15 mouse cellular contexts compared by ENCODE assay signal in the genomic region with DNA sequence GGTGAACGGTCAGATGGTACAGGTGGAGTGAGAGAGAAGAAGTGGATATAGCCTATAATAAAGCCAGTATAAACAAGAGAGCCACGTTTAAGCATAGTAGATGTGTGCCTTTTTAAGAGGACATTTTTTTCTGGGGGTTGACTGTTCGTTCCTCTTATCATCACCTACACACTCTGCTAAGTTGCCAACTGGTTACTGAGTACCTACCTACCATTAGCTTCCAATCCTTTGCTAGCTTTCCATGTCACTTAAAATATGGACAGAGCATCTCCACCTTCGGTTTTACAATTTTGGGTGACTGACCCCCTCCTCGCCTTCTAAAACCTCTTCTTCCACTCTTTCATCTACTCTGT.
"Had no signal": no experiment of that assay in that cellular context is flagged by ENCODE, and none has a peak within 500 bp of the region (broad histone marks: within the 10 kb centered on the region; RNA-seq: fewer than 3 reads in every experiment).

No protein-coding gene starts in this region.

- H3K27ac ChIP-seq: limb, embryonic 10.5 days; limb, embryonic 13.5 days; macrophage had no signal

- DNase-seq: kidney, adult 18-20 months; kidney, adult 9 months; kidney, postnatal 14 days; kidney, postnatal 4 days; lung, embryonic 14.5 days; midbrain, embryonic 14.5 days; thymus, adult 18-20 months; thymus, postnatal 4 days had no signal

- H3K9ac ChIP-seq: limb, embryonic 13.5 days; lung, embryonic 14.5 days had no signal

- H3K27me3 ChIP-seq: limb, embryonic 13.5 days; megakaryocyte, embryonic 14.5 days had no signal

- ATAC-seq: intestine, embryonic 16.5 days; lung, postnatal 0 days had no signal

- H3K4me1 ChIP-seq: limb, embryonic 10.5 days; megakaryocyte, embryonic 14.5 days had no signal

- H3K9me3 ChIP-seq: limb, embryonic 10.5 days; limb, embryonic 13.5 days; megakaryocyte, embryonic 14.5 days had no signal

- H3K4me3 ChIP-seq: limb, embryonic 10.5 days; limb, embryonic 13.5 days; megakaryocyte, embryonic 14.5 days had no signal

- H3K4me2 ChIP-seq: limb, embryonic 13.5 days; lung, embryonic 14.5 days; midbrain, embryonic 11.5 days had no signal
